Mouse (Mus musculus): ENCODE measurements at regions not wholly inside any gene's neighbourhood (a gene's known extent, or its start where the extent isn't known, plus 50 kb on each side); places are given as distances from the start of the nearest gene placed in this dataset.

DNA sequence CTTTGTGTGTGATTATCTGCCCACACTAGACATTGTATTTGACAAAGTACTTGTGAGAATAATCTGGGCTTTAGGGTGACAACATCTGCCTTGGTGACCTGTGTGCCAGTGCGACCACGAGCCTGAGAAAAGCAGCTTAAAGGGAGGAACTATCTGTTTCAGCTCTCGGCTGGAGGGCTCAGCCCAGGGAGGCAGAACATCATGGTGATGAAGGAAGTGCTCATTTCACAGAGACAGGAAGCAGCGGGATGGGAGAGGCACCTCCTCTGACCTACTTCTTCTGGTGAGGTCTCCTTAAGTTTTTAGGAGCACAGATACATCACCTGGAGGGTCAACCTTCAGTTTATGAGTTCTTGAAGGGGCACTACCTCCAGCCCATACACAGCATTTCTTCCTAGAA lies 89.8 kb downstream of the Kif26a start:
- DNase-seq (ENCODE audit: extremely low read depth, low read depth): no peak

DNA sequence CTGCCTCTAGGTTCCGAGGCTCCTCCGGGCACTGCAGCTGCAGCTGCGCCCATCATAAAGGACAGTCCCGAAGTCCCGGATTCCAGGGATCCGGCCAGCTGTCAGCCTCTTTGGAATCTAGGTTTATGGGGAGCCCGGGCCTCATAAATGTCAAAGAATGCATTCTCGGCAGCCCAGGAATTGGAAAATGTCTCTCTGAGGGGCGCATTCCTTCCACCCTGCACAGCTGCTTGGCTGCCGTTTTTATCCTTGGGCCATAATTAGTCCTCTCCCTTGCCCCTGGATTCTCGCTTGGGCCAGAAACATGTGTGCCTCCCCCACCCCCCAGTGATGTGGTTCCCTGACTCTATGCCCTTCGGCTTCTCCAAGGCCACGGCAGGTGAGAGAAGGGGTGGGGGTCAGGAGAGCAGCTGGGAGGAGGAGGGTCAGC lies 91.1 kb downstream of the Kif26a start:
- DNase-seq (ENCODE audit: extremely low read depth, low read depth): no peak

DNA sequence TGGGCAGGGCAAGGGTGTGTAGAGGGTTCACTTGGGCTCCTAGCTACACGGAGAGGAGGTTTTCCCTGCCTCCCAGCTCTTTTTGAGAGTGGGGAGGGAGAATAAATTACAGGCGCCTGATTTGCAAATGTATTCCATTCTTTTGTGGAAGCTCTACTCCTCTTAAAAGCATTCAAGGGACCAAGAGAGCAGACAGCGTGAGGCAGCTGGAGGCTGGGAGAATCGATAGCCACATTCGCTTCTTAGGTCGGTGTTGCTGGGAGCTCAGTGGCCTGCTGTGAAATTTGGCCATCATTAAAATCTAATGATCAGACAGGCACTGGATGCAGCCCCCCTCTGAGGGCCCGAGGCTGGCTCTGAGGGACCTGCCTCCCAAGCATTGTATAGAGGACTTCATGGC lies 92.8 kb downstream of the Kif26a start:
- DNase-seq (ENCODE audit: extremely low read depth, low read depth): no peak

DNA sequence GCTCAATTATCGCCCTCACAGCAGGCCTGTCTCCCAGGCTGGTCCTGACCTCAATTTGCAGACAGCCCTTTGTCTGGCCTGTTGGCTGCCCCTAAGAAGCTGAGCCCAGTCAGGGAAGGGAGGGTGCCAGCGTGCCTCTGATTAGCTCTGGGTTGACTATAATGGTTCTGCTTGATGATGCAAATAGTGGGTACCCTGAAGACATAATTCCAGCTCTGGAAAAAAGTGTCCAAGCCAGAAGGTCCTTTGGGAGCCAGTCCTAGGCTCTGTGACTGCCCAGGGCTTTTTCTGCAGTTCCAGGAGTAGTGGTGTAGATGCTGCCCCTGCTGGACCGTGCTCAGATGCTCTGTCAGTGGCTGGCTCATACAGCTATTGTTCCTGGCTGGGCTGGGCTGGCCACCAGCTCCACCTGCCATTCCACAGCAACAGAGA lies 95.7 kb downstream of the Kif26a start:
- DNase-seq (ENCODE audit: extremely low read depth, low read depth): no peak

DNA sequence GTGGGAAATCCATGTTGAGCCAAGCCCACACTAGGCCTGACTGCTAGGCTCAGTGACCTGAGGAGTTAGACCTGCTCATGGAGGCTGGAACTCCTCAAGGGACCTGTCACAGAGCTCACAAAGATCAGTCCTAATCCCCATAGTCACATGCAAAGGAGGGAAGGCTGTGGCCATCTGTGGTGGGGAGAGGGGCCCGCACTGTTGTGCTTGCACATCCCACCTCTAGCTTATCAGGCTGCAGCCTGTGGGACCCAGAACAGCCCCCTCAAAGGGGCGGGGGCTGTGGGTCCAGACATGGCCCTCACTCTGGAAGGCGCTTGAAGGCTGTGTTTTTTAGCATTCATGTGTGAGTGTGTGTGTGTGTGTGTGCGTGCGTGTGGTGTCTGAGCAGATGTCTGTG lies 97.2 kb downstream of the Kif26a start:
- no peak for DNase-seq (ENCODE audit: extremely low read depth, low read depth)

DNA sequence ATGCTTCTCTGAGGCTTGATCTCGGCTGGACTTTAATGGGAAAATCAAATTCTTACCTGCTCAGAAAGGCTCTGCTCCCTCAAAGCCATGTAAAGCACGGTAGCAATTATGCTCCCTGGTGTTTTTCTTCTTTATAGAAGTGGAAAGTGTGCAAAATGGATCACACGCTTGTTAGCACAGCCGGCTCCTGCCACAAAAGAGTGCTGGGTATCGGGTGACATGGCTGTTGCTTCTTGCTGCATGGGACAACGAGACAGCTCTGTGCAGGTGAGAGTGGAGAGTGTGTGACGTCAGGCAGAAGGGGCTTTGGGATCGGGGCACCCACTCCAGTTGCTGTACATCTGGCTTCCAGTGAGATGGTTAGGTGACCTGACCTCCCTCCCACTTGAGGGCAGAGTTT lies 104.9 kb downstream of the Kif26a start:
- DNase-seq (ENCODE audit: extremely low read depth, low read depth): no peak

DNA sequence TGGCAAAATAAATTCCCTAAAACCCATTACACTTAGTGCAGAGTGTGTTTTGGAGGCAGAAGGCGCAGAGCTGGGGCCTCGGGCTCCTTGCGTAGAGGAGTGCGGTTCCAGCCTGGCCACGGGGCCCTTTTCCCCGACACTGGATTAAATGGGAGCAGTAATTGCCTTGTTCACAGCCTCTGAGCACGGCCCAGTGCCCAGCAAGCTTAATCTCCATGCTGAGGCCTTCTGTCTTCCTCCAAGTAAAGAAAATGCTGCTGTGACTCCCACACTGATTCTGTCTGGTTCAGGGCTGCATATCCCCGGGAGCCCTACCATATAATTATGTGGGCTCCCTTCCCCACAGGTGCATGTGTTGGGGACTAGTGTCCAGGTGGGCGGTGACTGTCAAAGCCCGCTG lies 107.5 kb downstream of the Kif26a start:
- DNase-seq (ENCODE audit: extremely low read depth, low read depth): no peak

DNA sequence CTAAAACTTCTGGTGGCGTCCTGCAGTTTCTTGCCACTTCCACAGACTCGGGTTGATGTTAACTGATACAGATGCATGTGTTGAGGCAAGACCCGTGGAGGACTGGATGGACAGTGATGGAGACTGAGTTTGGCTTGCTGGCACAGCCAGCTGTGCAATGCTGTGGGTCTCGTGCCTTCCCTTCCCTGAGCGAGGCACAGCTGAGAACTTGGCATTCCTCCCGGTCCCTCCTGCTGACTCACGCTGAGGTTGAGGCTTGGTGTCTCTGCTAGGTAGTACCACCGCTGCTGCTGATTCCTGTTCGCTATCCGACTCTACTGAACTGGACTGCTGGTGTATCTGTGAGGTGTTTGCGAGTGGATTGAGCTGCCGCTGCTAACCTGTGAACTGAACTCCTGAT lies 109.2 kb downstream of the Kif26a start:
- DNase-seq (ENCODE audit: extremely low read depth, low read depth): no peak

DNA sequence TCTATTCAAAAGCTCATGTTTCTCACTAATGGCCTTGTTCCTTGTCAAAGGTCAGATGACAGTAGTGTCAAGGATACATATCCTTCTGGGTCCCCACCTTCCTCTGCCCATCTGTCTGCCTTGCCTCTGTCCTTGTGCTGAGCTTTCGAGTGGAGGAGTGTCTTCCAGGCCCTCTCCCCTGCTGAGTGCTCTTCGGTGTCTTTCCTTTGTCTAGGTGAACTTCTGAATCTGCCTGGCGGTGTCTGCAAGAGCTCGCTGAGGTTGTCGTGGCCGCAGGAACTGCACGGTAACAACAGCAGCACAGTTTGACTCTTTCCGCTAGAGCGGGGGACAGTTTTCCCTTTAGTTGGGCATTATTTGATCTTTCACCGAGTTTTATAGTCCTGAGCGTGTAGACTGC lies 111.7 kb downstream of the Kif26a start:
- no peak for DNase-seq (ENCODE audit: extremely low read depth, low read depth)

DNA sequence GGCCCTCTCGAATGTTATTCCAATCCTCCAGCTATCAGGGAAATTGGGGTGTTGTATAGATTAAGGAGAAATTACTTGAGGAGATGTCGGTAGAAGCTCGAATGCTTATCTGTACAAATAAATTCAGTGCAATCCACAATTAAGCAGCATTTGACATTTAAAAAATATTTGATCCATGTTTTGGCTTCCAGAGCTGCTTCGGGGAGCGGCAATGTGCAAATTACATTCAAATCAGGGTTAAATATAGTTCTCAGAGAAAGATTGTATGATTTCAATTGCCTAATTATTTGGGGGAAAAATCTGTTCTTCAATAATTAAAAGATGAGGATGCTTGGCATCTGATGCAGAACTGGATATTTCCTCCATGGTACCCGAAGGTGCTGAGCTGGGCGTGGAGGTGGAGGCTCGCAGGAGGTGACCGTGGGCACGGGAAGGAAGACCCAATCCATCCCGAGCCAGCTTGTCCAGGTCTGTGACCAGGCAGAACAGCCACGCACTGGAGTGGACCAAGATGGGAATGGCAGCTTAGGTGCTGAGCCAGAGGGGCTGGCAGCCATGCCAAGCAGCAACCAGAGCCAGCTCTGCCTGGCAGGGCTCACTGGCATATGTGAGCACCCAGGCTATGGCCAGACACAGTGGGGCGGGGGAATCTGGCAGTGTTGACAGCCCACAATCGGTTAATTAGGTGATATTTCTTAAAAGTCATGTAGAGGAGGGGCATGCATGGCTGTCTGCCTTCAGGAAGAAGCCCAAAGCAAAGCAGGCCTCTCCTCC lies 117.5 kb downstream of the Kif26a start:
- no peak for DNase-seq (ENCODE audit: extremely low read depth, low read depth)

DNA sequence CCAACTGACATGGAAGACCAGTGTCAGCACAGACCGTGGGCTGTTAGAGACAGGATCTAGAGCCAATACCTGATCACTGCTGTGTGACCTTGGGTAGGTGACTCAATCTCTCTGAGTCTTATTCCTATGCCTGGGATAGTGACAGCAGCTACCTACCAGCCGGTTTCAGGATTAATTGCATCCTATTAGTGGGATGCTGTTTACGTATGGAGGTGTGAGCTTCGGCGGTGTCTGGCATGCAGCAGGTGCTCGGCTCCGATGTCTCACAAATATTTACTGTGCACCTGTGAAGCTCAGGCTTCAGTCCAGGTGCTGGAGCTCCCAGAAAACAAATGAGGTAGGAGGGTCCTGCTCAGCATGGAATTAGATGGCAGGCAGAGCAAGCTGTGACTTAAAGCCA lies 118.2 kb downstream of the Kif26a start:
- DNase-seq (ENCODE audit: extremely low read depth, low read depth): no peak

DNA sequence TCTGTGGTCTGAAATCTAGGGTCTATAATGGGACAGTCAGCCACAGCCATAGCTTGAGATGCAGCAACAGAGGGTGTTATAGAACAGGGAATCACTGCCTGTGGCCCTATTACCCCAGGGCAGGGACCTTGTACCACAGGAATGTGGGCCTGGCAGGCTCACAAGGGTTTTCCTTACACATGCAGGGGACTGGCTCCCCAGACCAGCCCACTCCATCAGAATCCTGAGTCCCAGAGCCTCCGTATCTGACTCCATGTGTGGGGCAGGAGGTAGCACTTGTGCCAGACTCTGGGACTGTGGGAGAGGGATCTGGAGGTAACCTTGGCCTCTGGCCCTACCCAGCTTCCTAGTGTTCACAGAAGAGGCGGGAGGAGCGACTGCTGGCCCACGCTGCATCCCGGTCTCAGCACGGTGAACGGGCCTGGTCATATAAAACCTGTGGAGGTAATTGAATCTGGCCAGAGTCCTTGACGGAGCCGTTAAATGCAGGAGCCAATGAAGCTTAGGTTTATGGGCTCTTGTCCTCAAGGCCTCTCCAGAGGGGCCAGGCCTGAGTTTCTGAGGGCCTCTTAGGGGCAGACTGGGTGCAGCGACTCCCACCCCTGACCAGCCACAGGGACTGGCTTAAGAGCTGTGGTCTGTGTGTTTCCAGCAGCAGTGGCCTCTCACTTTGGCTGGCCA lies 119.4 kb downstream of the Kif26a start:
- no peak for DNase-seq (ENCODE audit: extremely low read depth, low read depth)

DNA sequence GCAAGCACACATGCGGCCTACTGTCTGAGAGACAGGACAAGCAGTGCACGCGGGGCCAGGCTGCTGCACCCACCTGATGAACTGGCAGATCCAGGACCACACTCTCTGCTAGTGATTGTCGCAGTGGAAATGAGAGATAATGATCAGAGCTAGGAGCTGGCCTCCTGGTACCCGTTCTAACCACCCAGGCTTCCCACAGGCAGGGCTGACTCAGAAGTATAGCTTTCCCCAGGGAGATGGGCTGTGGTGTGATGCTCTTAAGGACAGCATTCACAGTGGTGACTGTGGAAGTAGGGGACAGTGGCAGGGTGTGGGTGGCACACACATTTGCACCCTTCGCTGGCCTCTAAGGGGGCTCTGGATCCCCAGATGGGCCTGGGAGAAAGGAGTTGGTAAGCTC lies 128.0 kb downstream of the Kif26a start:
- DNase-seq (ENCODE audit: extremely low read depth, low read depth): no peak

DNA sequence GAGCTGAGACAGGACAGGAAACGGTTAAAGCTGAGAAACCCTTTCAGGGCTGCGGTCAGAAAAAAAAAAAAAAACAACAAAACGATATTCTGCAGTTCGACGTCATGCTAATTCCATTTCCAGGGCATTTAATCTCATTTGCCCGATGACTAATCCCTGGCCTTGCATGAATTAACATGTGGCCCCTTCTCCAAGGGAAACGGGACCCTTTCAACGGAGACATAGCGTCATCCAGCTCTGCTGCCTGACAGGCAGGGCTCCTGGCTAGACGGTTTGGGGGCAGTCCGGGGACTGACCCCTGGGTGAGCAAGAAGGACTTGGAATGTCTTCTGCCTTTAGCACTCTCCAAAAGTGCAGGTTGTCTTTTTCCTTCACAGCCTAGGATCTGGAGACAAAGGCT lies 128.7 kb downstream of the Kif26a start:
- DNase-seq (ENCODE audit: extremely low read depth, low read depth): no peak

DNA sequence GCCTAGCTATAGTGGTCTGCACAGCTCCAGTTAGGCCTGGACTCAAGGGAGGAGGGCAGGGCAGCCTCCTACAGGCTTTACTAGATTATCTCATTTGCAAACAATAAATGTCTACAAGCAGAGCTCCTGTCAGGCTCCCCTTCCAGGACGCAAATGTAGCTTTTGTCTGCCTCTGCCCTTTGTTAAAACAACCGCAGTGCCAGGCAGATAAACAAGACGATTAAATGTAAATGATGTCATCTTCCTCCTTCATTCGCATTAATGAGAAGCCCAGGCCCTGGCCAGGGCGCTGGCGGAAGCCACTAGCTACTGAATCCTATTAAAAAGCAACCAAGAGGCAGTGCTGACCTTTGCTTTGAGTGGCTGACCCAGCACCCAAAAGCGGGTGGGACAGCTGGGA lies 130.6 kb downstream of the Kif26a start:
- no peak for DNase-seq (ENCODE audit: extremely low read depth, low read depth)

DNA sequence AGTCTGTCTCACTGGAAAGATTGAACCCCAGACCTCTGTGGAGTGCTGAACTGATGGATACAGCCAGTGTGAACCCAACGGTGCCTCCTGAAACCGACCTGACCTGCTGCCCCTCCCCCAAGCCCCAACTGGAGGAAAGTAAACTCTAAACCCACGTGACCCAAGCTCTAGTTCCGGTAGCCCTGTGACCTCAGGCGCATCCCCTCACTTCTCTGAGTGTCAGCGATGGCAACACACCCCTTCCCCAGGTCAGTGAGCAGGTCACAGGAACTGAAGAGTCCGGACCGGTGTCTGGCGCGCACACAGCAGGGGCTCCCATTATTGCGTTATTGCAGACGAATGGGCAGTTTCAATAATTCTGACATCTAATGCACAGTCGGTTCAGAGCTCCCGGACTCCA lies 131.5 kb downstream of the Kif26a start:
- DNase-seq (ENCODE audit: extremely low read depth, low read depth): no peak

DNA sequence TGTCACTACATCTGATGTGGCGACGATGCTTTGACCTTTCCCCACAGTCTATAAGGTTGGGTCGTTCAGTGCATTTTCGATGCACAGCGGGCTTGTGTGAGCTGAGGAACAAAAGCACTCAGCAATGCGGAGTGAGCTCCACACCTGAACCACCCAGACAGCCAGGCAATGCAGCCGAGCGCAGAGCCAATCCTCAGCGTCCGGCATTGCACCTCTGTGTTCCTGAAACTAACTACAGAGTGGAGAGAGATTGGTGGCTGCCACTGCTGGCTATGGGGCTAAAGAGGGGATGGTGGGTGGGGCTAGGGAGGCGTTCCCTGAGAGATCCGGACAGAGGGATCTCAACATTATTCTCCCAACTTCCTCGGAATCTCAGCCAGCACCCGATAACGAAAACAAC lies 139.1 kb downstream of the Kif26a start:
- DNase-seq (ENCODE audit: extremely low read depth, low read depth): no peak

DNA sequence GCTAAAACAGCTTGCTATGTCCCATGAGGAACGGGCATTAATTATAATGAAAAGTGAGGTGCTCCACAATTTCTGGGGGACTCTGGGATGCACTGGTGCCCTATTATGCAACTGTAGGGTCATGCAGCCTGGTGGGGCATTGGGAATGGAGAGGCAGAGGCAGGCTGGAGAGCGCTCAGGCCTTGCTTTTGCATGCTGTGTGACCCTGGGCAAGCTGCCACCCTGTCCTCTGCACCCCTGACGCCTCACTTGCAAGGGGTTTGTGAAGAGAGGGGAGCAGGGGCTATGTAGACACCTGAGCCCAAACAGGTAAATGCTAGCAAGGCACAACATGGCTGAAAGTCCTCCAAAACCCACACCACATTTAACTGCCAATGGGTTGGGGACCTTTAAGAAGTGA lies 142.8 kb downstream of the Kif26a start:
- no peak for DNase-seq (ENCODE audit: extremely low read depth, low read depth)

DNA sequence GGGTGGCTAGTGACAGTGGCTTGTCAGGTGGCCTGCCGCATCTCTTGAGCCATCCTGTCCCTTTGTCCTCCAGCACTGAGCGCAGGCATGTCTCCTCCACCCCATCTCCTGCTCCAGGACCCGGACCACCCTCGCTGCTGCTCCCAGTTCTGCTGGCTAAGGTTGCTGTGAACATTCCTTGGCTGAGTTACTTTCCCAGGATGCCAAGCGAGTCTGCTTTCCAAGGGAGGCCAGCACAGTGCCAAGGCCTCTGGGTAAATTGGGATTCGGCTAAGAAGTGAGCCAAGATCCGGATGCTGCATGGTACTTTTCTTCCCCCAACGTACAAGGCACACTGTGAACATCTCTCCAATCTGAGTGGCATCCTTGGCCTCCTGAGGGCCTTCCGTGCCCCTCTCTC lies 144.3 kb downstream of the Kif26a start:
- no peak for DNase-seq (ENCODE audit: extremely low read depth, low read depth)

DNA sequence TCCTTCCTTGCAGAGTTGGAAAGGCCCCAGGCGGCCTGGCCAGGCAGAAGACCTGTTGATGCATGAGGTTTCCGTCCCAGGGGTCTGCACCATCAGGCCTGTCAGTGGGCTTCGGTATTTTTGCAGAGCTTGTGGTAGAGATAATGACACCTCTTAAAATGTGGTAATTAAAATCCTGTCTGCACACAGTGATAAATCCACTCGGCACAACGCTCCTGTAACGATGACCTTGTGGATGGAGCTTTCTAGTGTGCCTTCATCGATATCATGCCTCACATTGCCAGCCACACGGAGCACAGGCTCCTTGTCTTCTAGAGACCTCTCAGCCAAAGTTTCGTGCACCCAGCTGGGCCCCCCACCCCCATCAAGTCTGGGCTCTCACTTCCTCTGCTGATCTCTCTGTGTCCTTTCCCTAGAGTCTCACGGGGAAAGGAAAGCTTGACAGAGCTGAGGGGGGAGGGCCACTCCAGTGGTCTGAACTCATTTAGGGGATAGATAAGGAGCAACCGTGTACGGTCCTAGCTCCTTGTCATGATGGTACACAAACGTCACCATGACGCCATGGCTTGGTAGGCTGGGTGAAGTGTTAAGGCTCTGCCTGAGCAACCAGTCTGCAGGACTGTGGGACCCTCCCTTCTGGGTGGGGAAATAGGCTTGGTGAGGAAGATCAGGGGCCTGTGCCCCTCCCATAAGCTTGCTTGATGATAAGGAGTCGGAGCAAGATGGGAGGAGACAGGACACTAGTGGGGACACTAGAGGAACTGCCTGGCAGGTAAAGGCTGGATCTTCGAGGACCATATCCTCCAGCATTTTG lies 145.9 kb downstream of the Kif26a start:
- peak; percentile 97 for DNase-seq (ENCODE audit: extremely low read depth, low read depth)

DNA sequence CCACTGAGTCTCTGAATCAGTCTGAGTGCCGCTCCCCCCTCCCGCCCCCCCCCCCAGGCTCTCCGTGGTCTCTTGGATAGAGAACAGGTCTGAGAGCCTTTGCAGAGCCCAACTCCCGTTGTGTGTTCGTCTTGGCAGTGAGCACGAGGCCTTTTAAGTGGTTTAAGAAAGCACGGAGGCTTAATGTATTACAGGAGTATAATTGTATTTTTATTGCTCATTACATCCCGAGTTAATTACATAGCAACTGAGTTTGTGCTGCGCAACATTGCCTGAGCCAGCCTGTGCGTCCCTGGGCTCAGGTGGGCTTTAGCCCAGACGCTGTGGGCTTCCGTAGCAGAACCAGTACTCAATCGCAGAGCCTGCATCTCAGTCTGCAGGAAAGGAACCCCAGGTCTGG lies 147.1 kb downstream of the Kif26a start:
- DNase-seq (ENCODE audit: extremely low read depth, low read depth): no peak

DNA sequence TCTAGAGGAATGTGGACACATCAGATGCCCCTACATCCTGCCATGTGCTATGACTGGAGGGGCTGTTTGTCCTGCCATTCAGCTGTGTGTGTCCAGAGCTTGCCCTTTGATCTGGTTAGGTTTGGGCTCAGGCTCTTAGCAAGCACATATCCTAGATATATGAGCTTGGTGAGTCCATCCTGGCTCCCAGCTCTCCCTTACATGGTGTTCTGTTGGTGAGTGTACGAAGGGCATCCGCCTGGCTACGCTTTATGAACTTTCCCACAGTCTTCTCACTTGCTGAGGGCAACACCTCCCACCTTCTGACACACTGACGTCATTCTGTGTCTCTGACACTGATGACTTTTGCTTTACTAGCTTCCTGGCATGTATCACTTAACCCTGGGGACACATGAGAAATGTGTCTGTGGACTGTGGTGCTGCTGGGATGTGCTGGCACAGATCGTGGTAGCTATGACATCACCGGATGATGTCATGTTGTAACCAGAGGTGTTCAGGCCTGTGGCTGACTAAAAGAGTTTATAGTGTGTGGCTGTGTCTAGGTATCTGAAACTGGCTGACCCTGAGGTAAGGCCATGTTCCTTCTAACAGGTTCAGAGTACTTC lies 149.4 kb downstream of the Kif26a start:
- no peak for DNase-seq (ENCODE audit: extremely low read depth, low read depth)

Data from MEL-GATA-1-ER (cell line).